Mouse (Mus musculus) lung, postnatal 0 days (tissue): Measurements from ENCODE around the gene Opn1sw.

ENCODE experiments used
- CTCF ChIP-seq: IDR thresholded peaks from 2 replicates; pipeline ENCODE4 v1.5.1; 2016; ENCODE audit warnings: antibody characterized with exemption, mild to moderate bottlenecking
- EP300 ChIP-seq: IDR thresholded peaks from 2 replicates; pipeline ENCODE4 v1.6.1; 2016; ENCODE audit warnings: antibody characterized with exemption, mild to moderate bottlenecking, control low read depth

GRCm38 (mm10) chr6:29388606-29389080 lies 375 bp upstream of the Opn1sw start:
- 0 out of 2 replicates have a peak, but pooled peaks have one; percentile 15 for TF ChIP-seq EP300
- TF ChIP-seq CTCF, result no peak
